Mouse (Mus musculus): ENCODE results near the gene Xndc1. TPM values are rescaled to one million over a fixed set of nuclear protein-coding genes. Genes with fewer than 3 reads are reported as not detected.
"Not testable (repeated sequence)": the region's sequence is repeated elsewhere in the genome, so short reads cannot be mapped to it uniquely, and the experiment has no call there.

The Xndc1 gene
- 1 to 10 TPM; 3.8 to 4.9 TPM for total RNA-seq (2021)
- long read RNA-seq, experiment 1 = 0 reads
- long read RNA-seq, experiment 2 = 0 reads

DNA sequence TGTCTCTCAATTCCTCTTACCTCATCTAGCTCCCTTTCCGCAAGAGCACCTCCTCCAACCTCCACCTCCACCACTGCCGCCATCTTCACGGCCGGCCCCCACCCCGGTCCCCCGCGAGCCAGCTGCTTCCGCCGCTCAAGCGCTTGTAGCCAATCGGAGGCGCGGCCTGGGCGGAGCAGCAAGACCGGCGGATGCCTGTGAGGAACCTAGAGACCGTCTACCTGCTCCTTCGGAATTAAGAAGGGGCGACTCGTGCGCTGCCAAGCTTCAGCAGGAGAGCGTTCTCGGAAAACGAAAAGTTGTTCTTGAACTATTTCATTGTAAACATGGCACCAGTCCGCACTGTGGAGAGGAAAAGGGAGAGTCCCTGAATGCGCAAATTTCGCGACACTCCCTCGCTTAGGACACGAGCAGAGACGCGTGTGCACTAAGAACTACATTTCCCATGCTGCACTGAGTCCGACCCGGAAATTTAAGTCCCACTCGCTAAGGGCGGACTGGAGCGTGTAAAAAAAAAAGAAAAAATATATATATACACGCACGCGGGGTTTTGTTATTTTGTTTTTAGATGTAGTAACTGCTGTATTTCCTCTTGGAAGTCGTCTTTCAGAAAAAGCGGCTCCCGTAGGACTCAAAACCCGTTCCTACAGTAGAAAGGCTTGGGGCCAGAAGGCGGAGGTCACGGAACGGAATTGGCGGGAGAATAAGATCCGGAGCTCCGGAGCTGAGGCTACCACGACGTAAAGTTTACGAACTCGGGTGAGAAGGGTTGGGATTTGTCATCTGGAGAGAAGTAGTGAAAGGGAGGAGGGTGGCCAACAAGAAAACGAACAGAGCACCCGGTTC is at the start of gene Xndc1, which contains the start of the genes Rnf121 and Xntrpc:
Xndc1 (plus strand) TSS at position 466 of the 846 bp plus-strand sequence.
Rnf121 (minus strand) TSS at position 424 of the 846 bp plus-strand sequence.
Xntrpc (plus strand) TSS at position 668 of the 846 bp plus-strand sequence.
- intact Hi-C loops (cut with DNase I; ENCODE audit: low total_unique reads) = no loop called here
- DNase-seq = peak; percentile 94

- no peak for DNase-seq
- intact Hi-C loops (cut with DNase I; ENCODE audit: low total_unique reads) = no loop called here
Observed at GRCm38 (mm10) chr7:102016936-102017335, 48.4 kb upstream of the Xndc1 start.

- intact Hi-C loops (cut with DNase I; ENCODE audit: low total_unique reads) = no loop called here
- DNase-seq = no peak
Observed at GRCm38 (mm10) chr7:102017452-102017851, 47.9 kb upstream of the Xndc1 start.

- DNase-seq = peak; percentile 23
- intact Hi-C loops (cut with DNase I; ENCODE audit: low total_unique reads) = no loop called here
Observed at GRCm38 (mm10) chr7:102018034-102018433, 47.3 kb upstream of the Xndc1 start.

GRCm38 (mm10) chr7:102018590-102018989 is 46.7 kb upstream of the Xndc1 start, which contains the start of gene Il18bp:
Gene Il18bp (minus strand): TSS chr7:102018690.
- intact Hi-C loops (cut with DNase I; ENCODE audit: low total_unique reads) = no loop called here
- no peak for DNase-seq

- DNase-seq = no peak
- intact Hi-C loops (cut with DNase I; ENCODE audit: low total_unique reads) = no loop called here
Observed at GRCm38 (mm10) chr7:102019362-102019761, 45.9 kb upstream of the Xndc1 start.

DNA sequence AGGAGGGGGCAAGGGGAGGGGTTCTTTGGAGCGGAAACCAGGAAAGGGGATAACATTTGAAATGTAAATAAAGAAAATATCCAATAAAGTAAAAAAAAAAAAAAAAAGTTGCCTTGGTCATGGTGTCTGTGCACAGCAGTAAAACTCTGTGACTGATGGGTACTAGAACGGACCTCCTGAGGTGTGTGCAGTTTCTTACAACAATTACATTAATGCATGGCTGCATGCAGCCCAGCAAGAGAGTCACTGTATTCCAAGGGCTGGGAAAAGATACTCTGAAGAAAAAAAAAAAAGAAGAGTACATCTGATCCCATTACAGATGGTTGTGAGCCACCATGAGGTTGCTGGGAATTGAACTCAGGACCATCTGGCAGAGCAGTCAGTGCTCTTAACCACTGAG is 44.4 kb upstream of the Xndc1 start:
- intact Hi-C loops (cut with DNase I; ENCODE audit: low total_unique reads) = not testable (repeated sequence)

GRCm38 (mm10) chr7:102023821-102024220 is 41.5 kb upstream of the Xndc1 start:
- intact Hi-C loops (cut with DNase I; ENCODE audit: low total_unique reads) = no loop called here
- no peak for DNase-seq

More for the DNA sequence above, 44.4 kb upstream of the Xndc1 start:
- not testable (repeated sequence) for DNase-seq

DNA sequence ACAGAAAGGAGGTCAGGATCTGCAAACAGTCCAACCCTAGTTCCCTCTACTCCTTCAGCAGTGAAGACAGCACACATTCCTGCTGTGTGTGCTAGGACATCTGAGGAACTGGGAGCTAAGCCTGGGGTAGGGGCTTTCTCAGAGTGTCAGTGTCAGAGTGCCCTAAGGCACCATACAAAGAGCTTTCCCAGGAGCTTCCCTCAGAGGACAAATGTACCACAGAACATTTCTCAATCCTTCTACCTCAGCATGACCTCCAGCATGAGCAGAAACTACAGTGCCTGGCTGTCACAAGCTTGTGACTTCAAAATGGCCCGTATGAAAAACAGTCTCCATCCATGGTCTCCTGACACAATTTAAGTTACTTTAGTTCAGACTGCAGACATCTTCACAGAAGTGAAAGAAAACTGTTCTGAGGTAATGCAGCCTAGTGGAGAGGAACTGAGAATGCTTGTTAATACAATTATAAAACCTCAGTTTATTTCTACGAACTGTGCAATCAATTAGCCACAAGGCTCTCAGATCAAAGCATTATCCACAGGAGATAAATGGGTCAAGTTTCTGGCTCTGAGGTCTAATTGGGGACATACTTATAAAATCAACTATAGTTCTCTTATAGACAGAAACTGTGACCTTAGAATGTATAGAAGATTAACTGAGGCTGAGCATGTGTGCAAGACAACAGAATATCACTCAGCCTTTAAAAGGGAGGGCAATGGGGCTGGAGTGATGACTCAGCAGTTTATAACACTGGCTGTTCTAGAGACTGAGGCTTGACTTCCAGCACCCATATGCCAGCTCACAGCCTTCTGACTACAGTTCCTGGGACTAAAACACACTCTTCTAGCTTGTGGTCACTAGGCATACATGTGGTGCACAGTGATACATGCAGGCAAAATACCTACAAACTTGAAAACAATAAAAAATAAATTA is 39.9 kb upstream of the Xndc1 start:
- no peak for DNase-seq
- intact Hi-C loops (cut with DNase I; ENCODE audit: low total_unique reads) = no loop called here

GRCm38 (mm10) chr7:102034904-102035303 is 30.4 kb upstream of the Xndc1 start:
- DNase-seq = no peak
- intact Hi-C loops (cut with DNase I; ENCODE audit: low total_unique reads) = no loop called here

DNA sequence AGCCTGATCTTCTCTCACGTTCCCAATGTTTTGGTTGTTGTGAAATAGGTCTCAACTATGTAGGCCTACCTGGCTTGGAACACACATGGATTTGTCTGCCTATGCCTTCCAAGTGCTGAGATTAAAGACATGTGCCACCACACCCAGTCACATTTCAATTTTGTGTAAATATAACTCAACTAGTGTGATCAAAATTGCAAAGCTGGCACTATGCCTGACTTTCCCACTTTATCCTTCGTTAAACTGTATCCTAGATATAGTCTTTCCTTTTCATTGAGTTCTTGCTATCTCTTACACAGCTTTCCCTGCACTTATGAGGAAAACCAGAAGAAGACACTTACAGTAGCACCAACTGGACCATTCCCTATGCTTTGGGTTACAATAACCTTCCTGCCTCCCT is 29.8 kb upstream of the Xndc1 start:
- no peak for DNase-seq
- intact Hi-C loops (cut with DNase I; ENCODE audit: low total_unique reads) = no loop called here

DNA sequence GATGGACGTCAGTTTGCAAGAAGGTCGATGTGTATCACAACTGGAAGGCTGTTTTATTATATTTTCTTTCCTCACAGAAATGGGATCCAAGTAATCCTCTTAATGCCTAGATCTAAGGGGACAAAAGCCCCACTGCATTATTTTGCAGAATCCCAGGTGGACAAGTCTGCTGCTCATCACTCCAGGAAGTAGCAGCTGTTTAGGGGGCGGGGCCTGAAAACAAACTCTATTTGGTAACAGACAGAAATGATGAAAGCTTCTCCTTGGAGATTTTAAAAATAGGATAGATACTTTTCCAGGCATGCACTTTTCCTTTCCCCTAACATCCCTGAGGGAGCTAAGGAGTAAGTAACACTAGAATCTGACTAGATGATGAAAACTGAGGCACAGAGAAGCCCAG is 28.0 kb upstream of the Xndc1 start:
- intact Hi-C loops (cut with DNase I; ENCODE audit: low total_unique reads) = no loop called here
- DNase-seq = no peak

DNA sequence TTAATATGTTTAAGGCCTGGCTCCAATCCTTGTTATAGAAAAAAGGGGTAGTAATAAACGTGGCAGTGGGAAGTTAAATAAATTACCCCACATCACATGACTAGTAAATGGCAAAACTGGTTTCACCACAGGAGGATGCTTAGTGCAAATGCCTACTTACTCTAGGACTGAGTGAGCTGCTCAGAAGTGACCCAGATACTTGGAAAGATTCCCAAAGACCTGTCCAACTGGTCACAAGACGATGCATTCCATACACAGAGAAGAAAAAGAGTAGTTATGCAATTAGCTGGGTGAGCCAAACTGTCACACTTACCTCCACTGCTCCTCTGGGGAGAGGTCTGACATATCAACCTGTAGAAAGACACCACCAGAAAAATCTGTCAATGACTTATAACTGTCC is 23.0 kb upstream of the Xndc1 start:
- no peak for DNase-seq
- intact Hi-C loops (cut with DNase I; ENCODE audit: low total_unique reads) = no loop called here

- DNase-seq; intact Hi-C loops (cut with DNase I; ENCODE audit: low total_unique reads): not testable (repeated sequence)
Observed at GRCm38 (mm10) chr7:102048524-102048923, 16.8 kb upstream of the Xndc1 start.

GRCm38 (mm10) chr7:102061353-102061752 is 4.0 kb upstream of the Xndc1 start:
- intact Hi-C loops (cut with DNase I; ENCODE audit: low total_unique reads) = loop anchor here (5.0 kb wide), 1 partner anchor 64 kb away; no protein-coding TSS in a partner anchor
- no peak for DNase-seq

DNA sequence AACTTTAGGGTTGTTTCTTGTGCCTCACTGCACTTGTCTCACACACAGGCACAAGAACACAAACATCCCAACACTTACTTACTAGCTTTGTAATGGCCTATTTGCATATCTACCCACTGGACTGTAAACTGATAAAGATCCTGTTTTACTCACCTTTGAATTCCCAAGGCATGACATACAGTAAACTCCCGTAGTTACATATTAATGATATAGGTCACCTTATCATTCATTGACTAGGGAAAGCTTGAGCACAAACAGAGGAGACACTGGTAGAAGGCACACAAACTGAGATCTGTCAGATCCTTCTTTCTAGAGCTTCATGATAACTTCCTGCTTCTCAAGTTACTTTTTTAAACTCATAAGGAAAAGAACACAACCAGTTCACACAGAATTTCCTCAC is 3.1 kb upstream of the Xndc1 start:
- intact Hi-C loops (cut with DNase I; ENCODE audit: low total_unique reads) = loop anchor here (5.0 kb wide), 1 partner anchor 65 kb away; no protein-coding TSS in a partner anchor
- no peak for DNase-seq

GRCm38 (mm10) chr7:102063891-102064290 is 1.4 kb upstream of the Xndc1 start:
- DNase-seq = no peak
- intact Hi-C loops (cut with DNase I; ENCODE audit: low total_unique reads) = loop anchor here (5.0 kb wide), 1 partner anchor 67 kb away; no protein-coding TSS in a partner anchor

- intact Hi-C loops (cut with DNase I; ENCODE audit: low total_unique reads) = loop anchor here (5.0 kb wide), 1 partner anchor 67 kb away; no protein-coding TSS in a partner anchor
- DNase-seq = no peak
Observed at GRCm38 (mm10) chr7:102064655-102065045, 661 bp upstream of the Xndc1 start.

- no peak for DNase-seq
- intact Hi-C loops (cut with DNase I; ENCODE audit: low total_unique reads) = no loop called here
Observed at GRCm38 (mm10) chr7:102066363-102066762, 1.1 kb downstream of the Xndc1 start.

All from gastrocnemius, postnatal 14 days (tissue).